Mouse (Mus musculus) embryonic facial prominence, embryonic 13.5 days (tissue): ENCODE measurements around the gene Atg7. TPM values are rescaled to one million over a fixed set of nuclear protein-coding genes. Genes with fewer than 3 reads are reported as not detected.
A peak's percentile ranks its signal among the peaks of the same experiment; 100 is the strongest.

Experiments used
- ATAC-seq: fragments of 200-750 bp; cut with Nextera tagmentation; 2 replicates; pipeline ENCODE4 v1.8.0; 2017; ENCODE audit warnings: low read depth; ENCODE audit not compliant: insufficient number of reproducible peaks, insufficient read depth, low FRiP score, low TSS enrichment
- H3K27ac ChIP-seq: fragments of 300-500 bp; sonication (generic); 2 replicates; pipeline ENCODE4 v1.5.1; 2015; ENCODE audit warnings: moderate library complexity, mild to moderate bottlenecking, inconsistent platforms
- H3K27me3 ChIP-seq: fragments of 300-500 bp; sonication (generic); 2 replicates; pipeline ENCODE4 v1.6.1; 2015; ENCODE audit warnings: mild to moderate bottlenecking, inconsistent platforms
- H3K36me3 ChIP-seq: fragments of 300-500 bp; sonication (generic); 2 replicates; pipeline ENCODE4 v1.6.1; 2015; ENCODE audit warnings: mild to moderate bottlenecking, inconsistent platforms
- H3K4me1 ChIP-seq: fragments of 300-500 bp; sonication (generic); 2 replicates; pipeline ENCODE4 v1.6.1; 2015; ENCODE audit warnings: inconsistent platforms
- H3K4me2 ChIP-seq: fragments of 300-500 bp; sonication (generic); 2 replicates; pipeline ENCODE4 v1.6.1; 2015; ENCODE audit warnings: moderate library complexity, mild to moderate bottlenecking, inconsistent platforms
- H3K4me3 ChIP-seq: fragments of 300-500 bp; sonication (generic); 2 replicates; pipeline ENCODE4 v1.5.1; 2015; ENCODE audit warnings: mild to moderate bottlenecking, inconsistent platforms
- H3K9ac ChIP-seq: fragments of 300-500 bp; sonication (generic); 2 replicates; pipeline ENCODE4 v1.6.1; 2015; ENCODE audit warnings: mild to moderate bottlenecking, inconsistent platforms
- H3K9me3 ChIP-seq: fragments of 300-500 bp; sonication (generic); 2 replicates; pipeline ENCODE4 v1.6.1; 2016; ENCODE audit warnings: inconsistent platforms
- WGBS: fragments of 180-500 bp; shearing (Covaris S2); methylation state at CpG from one replicate; pipeline ENCODE4 v1.1.7; 2015; ENCODE audit warnings: mixed read lengths; 5-methylcytosine and 5-hydroxymethylcytosine counted together
- polyA plus RNA-seq: library from polyadenylated mRNA; unstranded; fragments of >200 nt; fragmentation: Nextera tagmentation; extraction: Ambion mirVana; gene quantifications from 2 replicates; pipeline ENCODE4 v1.2.1, GENCODE M21; 2015

The Atg7 gene
- polyA plus RNA-seq, 1 experiment from 2014 or later: 19.7 TPM

- H3K4me1 ChIP-seq: peaks cover 14% of the 10 kb centered on the region
- H3K27ac ChIP-seq: no peak overlapping the region
- H3K9me3 ChIP-seq: no peaks in the 10 kb centered on the region
- 79% methylated on average over 2 of the region's 2 CpGs for WGBS
- no peak overlapping the region for H3K4me3 ChIP-seq
- H3K9ac ChIP-seq: no peak overlapping the region
- no peak for ATAC-seq
- H3K27me3 ChIP-seq: no peaks in the 10 kb centered on the region
- H3K36me3 ChIP-seq: no peaks in the 10 kb centered on the region
- no peak overlapping the region for H3K4me2 ChIP-seq
Observed at GRCm38 (mm10) chr6:114790084-114790483, 147.2 kb downstream of the Atg7 start.

- no peak overlapping the region for H3K4me2 ChIP-seq
- H3K4me3 ChIP-seq: no peak overlapping the region
- H3K27ac ChIP-seq: no peak overlapping the region
- H3K27me3 ChIP-seq: no peaks in the 10 kb centered on the region
- ATAC-seq: no peak
- no peaks in the 10 kb centered on the region for H3K36me3 ChIP-seq
- no peak overlapping the region for H3K9ac ChIP-seq
- H3K4me1 ChIP-seq: peaks cover 14% of the 10 kb centered on the region
- no peaks in the 10 kb centered on the region for H3K9me3 ChIP-seq
- 46% methylated on average over 7 of the region's 7 CpGs for WGBS
Observed at GRCm38 (mm10) chr6:114790902-114791301, 148.0 kb downstream of the Atg7 start.

- Histone ChIP-seq H3K4me3 (no peak overlapping the region), H3K4me2 (no peak overlapping the region), H3K27ac (no peak overlapping the region), H3K9me3 (no peaks in the 10 kb centered on the region), H3K27me3 (no peaks in the 10 kb centered on the region), H3K9ac (no peak overlapping the region), H3K36me3 (no peaks in the 10 kb centered on the region), H3K4me1 (peaks cover 13% of the 10 kb centered on the region)
- WGBS: 94% methylated on average over 4 of the region's 4 CpGs
- ATAC-seq: no peak
Observed at GRCm38 (mm10) chr6:114791846-114792245, 148.9 kb downstream of the Atg7 start.

GRCm38 (mm10) chr6:114794706-114795105 is 151.8 kb downstream of the Atg7 start:
- WGBS: 90% methylated on average over 9 of the region's 9 CpGs
- Histone ChIP-seq H3K9me3 (no peaks in the 10 kb centered on the region), H3K4me2 (no peak overlapping the region), H3K4me3 (no peak overlapping the region), H3K4me1 (peaks cover 7% of the 10 kb centered on the region), H3K36me3 (no peaks in the 10 kb centered on the region), H3K9ac (no peak overlapping the region), H3K27me3 (no peaks in the 10 kb centered on the region), H3K27ac (no peak overlapping the region)
- no peak for ATAC-seq

- H3K4me2 ChIP-seq: no peak overlapping the region
- no peak for ATAC-seq
- H3K27me3 ChIP-seq: no peaks in the 10 kb centered on the region
- H3K9ac ChIP-seq: no peak overlapping the region
- WGBS: 87% methylated on average over 7 of the region's 7 CpGs
- H3K27ac ChIP-seq: no peak overlapping the region
- H3K36me3 ChIP-seq: no peaks in the 10 kb centered on the region
- peaks cover 4% of the 10 kb centered on the region for H3K4me1 ChIP-seq
- no peak overlapping the region for H3K4me3 ChIP-seq
- no peaks in the 10 kb centered on the region for H3K9me3 ChIP-seq
Observed at GRCm38 (mm10) chr6:114795706-114796325, 152.9 kb downstream of the Atg7 start.

- no peak overlapping the region for H3K4me3 ChIP-seq
- H3K27me3 ChIP-seq: no peaks in the 10 kb centered on the region
- no peaks in the 10 kb centered on the region for H3K36me3 ChIP-seq
- no peak overlapping the region for H3K27ac ChIP-seq
- peaks cover 7% of the 10 kb centered on the region; the same call in 1 of the 2 replicates for H3K4me1 ChIP-seq
- no peak overlapping the region for H3K9ac ChIP-seq
- no peaks in the 10 kb centered on the region for H3K9me3 ChIP-seq
- no peak overlapping the region for H3K4me2 ChIP-seq
- ATAC-seq: no peak
- 80% methylated on average over 5 of the region's 5 CpGs for WGBS
Observed at GRCm38 (mm10) chr6:114797901-114798300, 155.0 kb downstream of the Atg7 start.

GRCm38 (mm10) chr6:114798715-114799114 is 155.8 kb downstream of the Atg7 start:
- no peaks in the 10 kb centered on the region for H3K36me3 ChIP-seq
- ATAC-seq: no peak
- H3K27ac ChIP-seq: no peak overlapping the region
- H3K9me3 ChIP-seq: no peaks in the 10 kb centered on the region
- no peak overlapping the region for H3K9ac ChIP-seq
- no peaks in the 10 kb centered on the region for H3K27me3 ChIP-seq
- 54% methylated on average over 4 of the region's 4 CpGs for WGBS
- no peak overlapping the region for H3K4me3 ChIP-seq
- peaks cover 11% of the 10 kb centered on the region; the same call in 1 of the 2 replicates for H3K4me1 ChIP-seq
- H3K4me2 ChIP-seq: no peak overlapping the region

- H3K27me3 ChIP-seq: no peaks in the 10 kb centered on the region
- no peaks in the 10 kb centered on the region for H3K9me3 ChIP-seq
- no peak overlapping the region for H3K4me3 ChIP-seq
- no peak overlapping the region for H3K27ac ChIP-seq
- H3K4me2 ChIP-seq: no peak overlapping the region
- 64% methylated on average over 2 of the region's 2 CpGs for WGBS
- H3K36me3 ChIP-seq: no peaks in the 10 kb centered on the region
- H3K4me1 ChIP-seq: peaks cover 22% of the 10 kb centered on the region
- no peak for ATAC-seq
- no peak overlapping the region for H3K9ac ChIP-seq
Observed at GRCm38 (mm10) chr6:114800291-114800965, 157.5 kb downstream of the Atg7 start.

GRCm38 (mm10) chr6:114803915-114804535 is 161.1 kb downstream of the Atg7 start:
- Histone ChIP-seq H3K4me1 (peaks cover 24% of the 10 kb centered on the region), H3K36me3 (no peaks in the 10 kb centered on the region), H3K9ac (no peak overlapping the region), H3K27ac (peak overlapping the region; percentile 35), H3K9me3 (no peaks in the 10 kb centered on the region), H3K4me2 (no peak overlapping the region), H3K4me3 (no peak overlapping the region), H3K27me3 (no peaks in the 10 kb centered on the region)
- 52% methylated on average over 8 of the region's 8 CpGs for WGBS
- no peak for ATAC-seq

GRCm38 (mm10) chr6:114804866-114805265 is 162.0 kb downstream of the Atg7 start:
- Histone ChIP-seq H3K4me2 (no peak overlapping the region), H3K9me3 (no peaks in the 10 kb centered on the region), H3K27me3 (no peaks in the 10 kb centered on the region), H3K36me3 (no peaks in the 10 kb centered on the region), H3K4me1 (peaks cover 33% of the 10 kb centered on the region), H3K9ac (no peak overlapping the region), H3K4me3 (no peak overlapping the region), H3K27ac (no peak overlapping the region)
- ATAC-seq: no peak
- whole genome bisulfite sequencing: 65% methylated on average over 1 of the region's 1 CpGs

GRCm38 (mm10) chr6:114805927-114806326 is 163.0 kb downstream of the Atg7 start:
- ATAC-seq: no peak
- no peak overlapping the region for H3K4me3 ChIP-seq
- H3K27me3 ChIP-seq: no peaks in the 10 kb centered on the region
- H3K27ac ChIP-seq: no peak overlapping the region
- H3K36me3 ChIP-seq: no peaks in the 10 kb centered on the region
- H3K9ac ChIP-seq: no peak overlapping the region
- H3K4me2 ChIP-seq: no peak overlapping the region
- peaks cover 36% of the 10 kb centered on the region for H3K4me1 ChIP-seq
- 89% methylated on average over 4 of the region's 4 CpGs for WGBS
- H3K9me3 ChIP-seq: no peaks in the 10 kb centered on the region

- no peak for ATAC-seq
- H3K4me3 ChIP-seq: no peak overlapping the region
- H3K27me3 ChIP-seq: no peaks in the 10 kb centered on the region
- no peak overlapping the region for H3K27ac ChIP-seq
- no peaks in the 10 kb centered on the region for H3K36me3 ChIP-seq
- H3K9me3 ChIP-seq: no peaks in the 10 kb centered on the region
- no peak overlapping the region for H3K4me2 ChIP-seq
- 67% methylated on average over 3 of the region's 3 CpGs for WGBS
- peaks cover 32% of the 10 kb centered on the region for H3K4me1 ChIP-seq
- no peak overlapping the region for H3K9ac ChIP-seq
Observed at GRCm38 (mm10) chr6:114807474-114807873, 164.6 kb downstream of the Atg7 start.
